Mouse (Mus musculus): Measurements from ENCODE around the gene Lix1. TPM values are rescaled to one million over a fixed set of nuclear protein-coding genes. Genes with fewer than 3 reads are reported as not detected.

Lix1 gene
- polyA plus RNA-seq, 1 experiment: 46.0 TPM

DNA sequence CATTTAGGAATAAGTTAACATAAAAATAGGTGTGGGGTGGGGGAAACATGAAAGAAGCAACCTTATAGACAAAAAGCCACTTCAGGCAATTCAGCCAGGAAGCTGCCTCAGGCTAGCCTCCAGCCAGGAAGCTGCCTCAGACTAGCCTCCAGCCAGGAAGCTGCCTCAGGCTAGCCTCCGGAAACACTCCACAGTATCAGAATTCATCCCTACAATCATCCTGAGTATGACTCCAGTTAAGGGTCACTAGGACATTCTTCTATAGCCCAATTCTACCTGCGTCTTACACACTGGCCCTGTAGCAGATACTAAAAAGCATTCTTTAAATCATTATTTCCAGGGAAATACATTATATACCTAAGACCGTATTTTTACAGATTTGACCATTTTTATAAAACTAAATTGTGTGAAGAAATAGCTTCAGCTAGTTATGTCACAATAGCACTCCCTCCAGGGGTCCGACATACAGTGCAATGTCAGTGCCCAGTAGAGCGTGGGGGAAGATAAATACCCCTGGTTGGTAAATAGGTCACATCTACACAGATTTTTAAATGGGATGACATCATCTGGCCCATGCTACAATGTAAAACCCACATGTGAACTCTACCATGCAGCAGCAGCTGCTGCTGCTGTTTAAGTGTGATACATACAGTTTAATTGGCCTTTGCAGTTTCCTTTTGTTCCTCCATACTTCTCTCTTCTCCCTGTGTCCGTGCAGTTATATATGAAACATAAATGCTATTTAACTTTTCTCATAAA, 6.4 kb downstream of the Lix1 start:
- Histone ChIP-seq H3K27ac (ENCODE audit: insufficient read depth, low read length) (no peak overlapping the region), H3K4me3 (ENCODE audit: insufficient read depth, low read length) (no peak overlapping the region), H3K4me1 (ENCODE audit: control insufficient read depth, insufficient read depth, low read length) (no peaks in the 10 kb centered on the region)
- TF ChIP-seq CTCF (IDR thresholded peaks at IDR 0.05; ENCODE audit: extremely low read depth, insufficient read depth, low read length) (no peak), POLR2A (IDR thresholded peaks at IDR 0.05; ENCODE audit: extremely low read depth, insufficient read depth, low read length) (no peak)

DNA sequence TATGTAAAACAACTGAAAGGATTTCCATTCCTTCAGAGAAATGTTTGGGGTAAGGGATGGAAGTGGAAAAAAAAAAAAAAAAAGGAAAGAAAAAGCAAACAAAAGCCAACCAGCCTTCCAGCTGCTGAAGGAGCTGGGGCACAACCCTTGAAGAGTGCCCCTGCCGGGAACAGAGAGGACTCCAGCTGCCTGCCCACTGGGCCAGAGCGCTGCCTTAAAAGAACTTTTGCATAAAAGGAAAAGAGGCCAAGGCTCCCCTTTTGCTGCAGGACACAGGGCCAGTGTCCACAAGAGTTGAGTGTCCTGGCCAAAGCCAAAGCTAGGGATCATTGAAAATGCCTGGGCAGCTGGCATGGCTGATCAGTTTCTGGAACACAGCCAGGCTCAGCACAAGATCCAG, 7.1 kb downstream of the Lix1 start:
- H3K4me1 ChIP-seq (ENCODE audit: control insufficient read depth, insufficient read depth, low read length): no peaks in the 10 kb centered on the region
- H3K27ac ChIP-seq (ENCODE audit: insufficient read depth, low read length): no peak overlapping the region
- H3K4me3 ChIP-seq (ENCODE audit: insufficient read depth, low read length): no peak overlapping the region
- TF ChIP-seq CTCF (IDR thresholded peaks at IDR 0.05; ENCODE audit: extremely low read depth, insufficient read depth, low read length) (no peak), POLR2A (IDR thresholded peaks at IDR 0.05; ENCODE audit: extremely low read depth, insufficient read depth, low read length) (no peak)

DNA sequence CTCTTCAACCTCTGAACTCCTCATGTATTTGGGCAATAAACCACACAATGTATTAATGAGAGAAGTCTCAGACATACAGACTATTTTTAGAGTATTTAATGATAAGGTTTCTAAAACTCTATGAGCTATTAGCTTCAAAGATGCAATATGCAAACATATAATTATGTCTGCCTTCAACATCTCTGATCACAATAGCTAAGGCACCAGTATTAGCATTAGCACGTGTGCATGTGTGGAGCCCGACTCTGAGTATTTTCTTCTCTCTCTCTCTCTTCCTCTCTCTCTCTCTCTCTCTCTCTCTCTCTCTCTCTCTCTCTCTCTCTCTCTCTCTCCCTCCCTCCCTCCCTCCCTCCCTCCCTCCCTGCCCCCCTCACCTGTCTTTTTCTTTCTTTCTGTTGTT, 9.0 kb downstream of the Lix1 start:
- H3K4me1 ChIP-seq (ENCODE audit: control insufficient read depth, insufficient read depth, low read length): no peaks in the 10 kb centered on the region
- H3K4me3 ChIP-seq (ENCODE audit: insufficient read depth, low read length): no peak overlapping the region
- TF ChIP-seq POLR2A (IDR thresholded peaks at IDR 0.05; ENCODE audit: extremely low read depth, insufficient read depth, low read length) (no peak), CTCF (IDR thresholded peaks at IDR 0.05; ENCODE audit: extremely low read depth, insufficient read depth, low read length) (no peak)
- no peak overlapping the region for H3K27ac ChIP-seq (ENCODE audit: insufficient read depth, low read length)

DNA sequence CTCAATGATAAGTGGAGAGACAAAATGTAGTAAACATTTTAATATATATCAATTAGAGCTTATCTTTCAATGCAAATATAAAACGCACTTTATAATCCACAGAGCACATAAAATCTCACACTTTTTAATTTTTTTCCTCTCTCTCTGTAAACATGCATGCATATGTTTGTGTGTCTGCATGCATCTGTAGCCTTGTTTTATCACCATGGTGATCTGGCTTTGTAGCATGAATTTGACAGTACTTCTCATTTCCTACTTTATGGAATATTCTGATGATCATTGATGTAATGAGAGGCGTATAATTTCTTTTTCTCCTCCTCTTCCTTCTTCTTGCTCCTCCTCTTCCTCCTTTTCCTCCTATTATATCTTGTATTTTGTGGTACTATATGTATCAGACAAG, 9.7 kb downstream of the Lix1 start:
- no peak overlapping the region for H3K4me3 ChIP-seq (ENCODE audit: insufficient read depth, low read length)

DNA sequence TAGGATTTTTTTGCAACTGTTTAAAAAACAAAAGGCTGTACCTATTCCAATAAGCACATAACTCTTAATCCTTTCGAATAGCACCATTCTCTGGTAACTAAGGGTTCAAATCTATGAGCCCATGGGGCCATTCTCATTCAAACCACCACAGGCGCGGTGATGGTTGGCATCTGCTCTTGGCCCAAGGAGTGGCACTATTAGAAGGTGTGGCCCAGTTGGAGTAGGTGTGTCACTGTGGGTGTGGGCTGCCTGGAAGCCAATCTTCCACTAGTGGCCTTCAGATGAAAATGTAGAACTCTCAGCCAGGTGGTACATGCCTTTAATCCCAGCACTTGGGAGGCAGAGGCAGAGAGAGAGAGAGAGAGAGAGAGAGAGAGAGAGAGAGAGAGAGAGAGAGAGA, 11.7 kb downstream of the Lix1 start:
- Histone ChIP-seq H3K27ac (ENCODE audit: insufficient read depth, low read length) (no peak overlapping the region), H3K4me1 (ENCODE audit: control insufficient read depth, insufficient read depth, low read length) (no peaks in the 10 kb centered on the region), H3K4me3 (ENCODE audit: insufficient read depth, low read length) (no peak overlapping the region)
- TF ChIP-seq CTCF (IDR thresholded peaks at IDR 0.05; ENCODE audit: extremely low read depth, insufficient read depth, low read length) (no peak), POLR2A (IDR thresholded peaks at IDR 0.05; ENCODE audit: extremely low read depth, insufficient read depth, low read length) (no peak)

More for the DNA sequence above, 9.7 kb downstream of the Lix1 start:
- Histone ChIP-seq H3K4me1 (ENCODE audit: control insufficient read depth, insufficient read depth, low read length) (no peaks in the 10 kb centered on the region), H3K27ac (ENCODE audit: insufficient read depth, low read length) (no peak overlapping the region)
- TF ChIP-seq CTCF (IDR thresholded peaks at IDR 0.05; ENCODE audit: extremely low read depth, insufficient read depth, low read length): no peak
- TF ChIP-seq POLR2A (IDR thresholded peaks at IDR 0.05; ENCODE audit: extremely low read depth, insufficient read depth, low read length): no peak

DNA sequence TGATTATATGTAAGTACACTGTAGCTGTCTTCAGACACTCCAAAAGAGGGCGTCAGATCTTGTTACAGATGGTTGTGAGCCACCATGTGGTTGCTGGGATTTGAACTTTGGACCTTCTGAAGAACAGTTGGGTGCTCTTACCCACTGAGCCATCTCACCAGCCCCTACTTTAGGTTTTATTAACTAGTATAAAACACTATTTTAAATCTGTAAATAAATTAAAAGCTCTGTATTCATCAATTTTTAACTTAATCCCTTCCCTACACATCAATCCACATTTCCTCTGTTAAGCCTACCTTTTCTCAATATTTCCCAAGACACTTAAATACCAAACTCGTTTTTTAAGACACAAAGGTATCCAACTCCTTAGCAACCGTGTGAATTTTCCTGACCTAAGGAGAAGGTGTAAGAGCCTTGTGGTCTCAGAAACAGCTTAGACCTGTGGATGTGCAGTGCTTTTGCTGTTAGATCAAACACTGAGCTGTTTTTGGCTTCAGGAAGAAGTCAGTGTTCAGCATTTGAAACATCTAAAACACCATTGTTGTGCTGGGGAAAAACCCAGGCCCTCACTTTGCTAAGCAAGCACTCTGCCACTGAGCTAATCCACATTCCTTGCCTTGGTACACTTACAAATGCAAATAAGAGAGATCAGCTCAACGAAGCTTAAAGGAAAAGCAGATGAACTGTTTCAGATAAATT, 22.3 kb downstream of the Lix1 start:
- no peaks in the 10 kb centered on the region for H3K4me1 ChIP-seq (ENCODE audit: control insufficient read depth, insufficient read depth, low read length)
- H3K4me3 ChIP-seq (ENCODE audit: insufficient read depth, low read length): no peak overlapping the region
- no peak overlapping the region for H3K27ac ChIP-seq (ENCODE audit: insufficient read depth, low read length)
- no peak for TF ChIP-seq POLR2A (IDR thresholded peaks at IDR 0.05; ENCODE audit: extremely low read depth, insufficient read depth, low read length)
- no peak for TF ChIP-seq CTCF (IDR thresholded peaks at IDR 0.05; ENCODE audit: extremely low read depth, insufficient read depth, low read length)

DNA sequence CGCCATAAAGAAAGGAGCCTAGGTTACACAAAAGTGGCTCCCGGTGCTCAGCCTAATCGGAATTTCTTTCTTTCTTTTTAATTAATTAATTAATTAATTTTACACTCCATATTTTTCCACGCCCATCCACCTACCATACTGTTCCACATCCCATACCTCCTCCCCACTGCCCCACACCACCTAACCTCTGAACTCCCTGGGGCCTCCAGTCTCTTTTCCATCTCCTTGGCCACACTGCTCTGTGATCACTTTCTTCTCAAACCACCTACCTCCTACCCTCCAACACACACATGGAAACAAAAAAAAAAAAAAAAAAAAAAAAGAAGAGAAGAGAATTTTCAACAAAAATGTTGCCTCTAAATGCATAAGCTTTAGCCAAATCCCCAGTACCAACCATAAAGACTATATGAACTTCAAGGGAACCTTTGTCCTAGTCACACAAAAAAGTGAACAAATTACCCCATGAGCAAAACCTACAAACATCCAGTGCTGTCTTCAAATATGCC, 22.9 kb downstream of the Lix1 start:
- Histone ChIP-seq H3K4me1 (ENCODE audit: control insufficient read depth, insufficient read depth, low read length) (no peaks in the 10 kb centered on the region), H3K4me3 (ENCODE audit: insufficient read depth, low read length) (no peak overlapping the region), H3K27ac (ENCODE audit: insufficient read depth, low read length) (no peak overlapping the region)
- TF ChIP-seq POLR2A (IDR thresholded peaks at IDR 0.05; ENCODE audit: extremely low read depth, insufficient read depth, low read length) (no peak), CTCF (IDR thresholded peaks at IDR 0.05; ENCODE audit: extremely low read depth, insufficient read depth, low read length) (no peak)

DNA sequence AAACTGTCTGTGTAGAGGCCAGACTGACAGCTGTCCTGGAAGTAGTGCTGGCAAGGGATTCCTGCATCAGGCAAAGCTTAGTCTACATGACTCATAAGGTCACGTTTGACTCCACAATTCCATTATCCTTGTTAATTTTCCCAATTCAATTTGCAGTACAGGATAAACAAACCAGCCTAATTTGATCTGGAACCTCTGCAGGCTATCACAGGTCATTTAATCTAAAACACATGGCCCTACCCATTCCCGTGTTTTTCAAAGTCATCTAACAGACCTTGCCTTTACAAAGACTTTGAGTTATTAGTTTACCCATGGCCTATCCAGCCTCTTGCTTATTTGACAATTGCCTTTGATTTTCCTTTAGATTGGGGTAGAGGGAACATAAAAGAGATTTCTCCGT, 23.4 kb downstream of the Lix1 start:
- no peak overlapping the region for H3K4me3 ChIP-seq (ENCODE audit: insufficient read depth, low read length)
- H3K4me1 ChIP-seq (ENCODE audit: control insufficient read depth, insufficient read depth, low read length): no peaks in the 10 kb centered on the region
- H3K27ac ChIP-seq (ENCODE audit: insufficient read depth, low read length): no peak overlapping the region
- TF ChIP-seq POLR2A (IDR thresholded peaks at IDR 0.05; ENCODE audit: extremely low read depth, insufficient read depth, low read length) (no peak), CTCF (IDR thresholded peaks at IDR 0.05; ENCODE audit: extremely low read depth, insufficient read depth, low read length) (no peak)

DNA sequence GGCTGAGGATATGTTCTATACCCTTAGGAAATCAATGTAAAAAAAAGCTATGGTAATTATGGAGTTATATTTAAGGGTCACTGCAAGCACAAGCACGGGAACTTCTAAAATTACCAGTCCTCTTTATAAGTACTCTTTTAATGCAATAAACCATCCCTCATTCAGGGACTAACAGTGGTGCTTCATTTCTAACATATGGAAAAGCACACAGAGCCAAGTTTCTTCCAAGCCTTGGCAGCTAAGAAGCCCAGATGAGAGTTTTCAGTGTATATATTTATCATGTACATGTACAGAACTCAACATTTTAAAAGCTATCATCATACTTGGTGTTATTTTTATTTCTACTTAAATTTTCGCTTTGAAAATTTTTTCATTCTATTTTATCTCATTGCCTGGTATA, 26.4 kb downstream of the Lix1 start:
- Histone ChIP-seq H3K4me1 (ENCODE audit: control insufficient read depth, insufficient read depth, low read length) (no peaks in the 10 kb centered on the region), H3K4me3 (ENCODE audit: insufficient read depth, low read length) (no peak overlapping the region), H3K27ac (ENCODE audit: insufficient read depth, low read length) (no peak overlapping the region)
- TF ChIP-seq CTCF (IDR thresholded peaks at IDR 0.05; ENCODE audit: extremely low read depth, insufficient read depth, low read length): no peak
- no peak for TF ChIP-seq POLR2A (IDR thresholded peaks at IDR 0.05; ENCODE audit: extremely low read depth, insufficient read depth, low read length)

DNA sequence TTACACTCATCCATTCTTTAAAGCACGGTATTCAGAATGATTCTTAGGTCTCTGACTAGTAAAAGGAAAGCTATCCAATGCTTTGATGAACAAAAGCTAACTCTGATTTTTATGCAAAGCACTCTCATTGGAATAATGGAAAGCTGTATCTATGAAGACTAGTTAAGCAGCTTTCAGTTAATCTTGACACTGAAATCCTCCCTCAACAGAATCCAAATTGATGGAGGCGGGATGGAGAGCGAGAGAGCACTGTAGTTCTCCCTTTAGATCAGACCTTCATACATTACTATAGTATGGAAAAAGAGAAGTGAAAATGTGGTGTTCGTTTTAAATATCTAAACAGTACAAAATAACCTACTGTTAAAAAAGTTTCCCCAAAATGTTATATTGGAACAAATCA, 31.2 kb downstream of the Lix1 start:
- TF ChIP-seq CTCF (IDR thresholded peaks at IDR 0.05; ENCODE audit: extremely low read depth, insufficient read depth, low read length): no peak
- no peaks in the 10 kb centered on the region for H3K4me1 ChIP-seq (ENCODE audit: control insufficient read depth, insufficient read depth, low read length)

More for the DNA sequence above, 31.2 kb downstream of the Lix1 start:
- Histone ChIP-seq H3K27ac (ENCODE audit: insufficient read depth, low read length) (no peak overlapping the region), H3K4me3 (ENCODE audit: insufficient read depth, low read length) (no peak overlapping the region)

All from cortical plate, adult 2 months (tissue).